Mouse (Mus musculus): ENCODE data around the gene Pofut1. TPM values are rescaled to one million over a fixed set of nuclear protein-coding genes. Genes with fewer than 3 reads are reported as not detected.
"Not testable (repeated sequence)": the region's sequence is repeated elsewhere in the genome, so short reads cannot be mapped to it uniquely, and the experiment has no call there.

The Pofut1 gene
- total RNA-seq, 2 experiments from 2014 or later, result 13.9 to 16.2 TPM

- intact Hi-C loops (cut with DNase I; ENCODE audit: low total_unique reads), result no loop called here
- no peak for DNase-seq
Measured at GRCm38 (mm10) chr2:153237193-153237592, 4.1 kb upstream of the Pofut1 start.

GRCm38 (mm10) chr2:153237891-153238290 lies 3.4 kb upstream of the Pofut1 start:
- no peak for DNase-seq
- intact Hi-C loops (cut with DNase I; ENCODE audit: low total_unique reads), result no loop called here

- intact Hi-C loops (cut with DNase I; ENCODE audit: low total_unique reads), result no loop called here
- no peak for DNase-seq
Measured at GRCm38 (mm10) chr2:153238406-153238805, 2.9 kb upstream of the Pofut1 start.

- DNase-seq, result no peak
- intact Hi-C loops (cut with DNase I; ENCODE audit: low total_unique reads), result no loop called here
Measured at GRCm38 (mm10) chr2:153239021-153239859, 2.1 kb upstream of the Pofut1 start.

- no peak for DNase-seq
- intact Hi-C loops (cut with DNase I; ENCODE audit: low total_unique reads), result no loop called here
Measured at GRCm38 (mm10) chr2:153239860-153240480, 1.4 kb upstream of the Pofut1 start.

GRCm38 (mm10) chr2:153240701-153241235 lies 565 bp upstream of the Pofut1 start:
- intact Hi-C loops (cut with DNase I; ENCODE audit: low total_unique reads), result no loop called here
- DNase-seq, result no peak

- no peak for DNase-seq
- intact Hi-C loops (cut with DNase I; ENCODE audit: low total_unique reads), result no loop called here
Measured at GRCm38 (mm10) chr2:153242156-153242555, 823 bp downstream of the Pofut1 start.

GRCm38 (mm10) chr2:153249751-153250150 lies 8.4 kb downstream of the Pofut1 start:
- DNase-seq, result no peak

GRCm38 (mm10) chr2:153256604-153257003 lies 15.3 kb downstream of the Pofut1 start:
- intact Hi-C loops (cut with DNase I; ENCODE audit: low total_unique reads), result no loop called here
- DNase-seq, result no peak

More at GRCm38 (mm10) chr2:153249751-153250150, 8.4 kb downstream of the Pofut1 start:
- intact Hi-C loops (cut with DNase I; ENCODE audit: low total_unique reads), result no loop called here

- intact Hi-C loops (cut with DNase I; ENCODE audit: low total_unique reads), result no loop called here
- no peak for DNase-seq
Measured at GRCm38 (mm10) chr2:153259030-153259863, 17.9 kb downstream of the Pofut1 start.

- intact Hi-C loops (cut with DNase I; ENCODE audit: low total_unique reads), result no loop called here
Measured at GRCm38 (mm10) chr2:153259864-153260674, 18.7 kb downstream of the Pofut1 start.

GRCm38 (mm10) chr2:153263053-153263452 lies 21.7 kb downstream of the Pofut1 start:
- intact Hi-C loops (cut with DNase I; ENCODE audit: low total_unique reads), result no loop called here
- no peak for DNase-seq

More at GRCm38 (mm10) chr2:153259864-153260674, 18.7 kb downstream of the Pofut1 start:
- DNase-seq, result no peak

- no peak for DNase-seq
- intact Hi-C loops (cut with DNase I; ENCODE audit: low total_unique reads), result no loop called here
Measured at GRCm38 (mm10) chr2:153267331-153267730, 26.0 kb downstream of the Pofut1 start.

GRCm38 (mm10) chr2:153270231-153270915 lies 29.0 kb downstream of the Pofut1 start:
- DNase-seq; intact Hi-C loops (cut with DNase I; ENCODE audit: low total_unique reads): not testable (repeated sequence)

- DNase-seq; intact Hi-C loops (cut with DNase I; ENCODE audit: low total_unique reads): not testable (repeated sequence)
Measured at GRCm38 (mm10) chr2:153274200-153274918, 33.0 kb downstream of the Pofut1 start.

GRCm38 (mm10) chr2:153274919-153275247 lies 33.5 kb downstream of the Pofut1 start:
- no peak for DNase-seq
- intact Hi-C loops (cut with DNase I; ENCODE audit: low total_unique reads), result no loop called here

GRCm38 (mm10) chr2:153275577-153275976 lies 34.2 kb downstream of the Pofut1 start:
- intact Hi-C loops (cut with DNase I; ENCODE audit: low total_unique reads); DNase-seq: not testable (repeated sequence)

GRCm38 (mm10) chr2:153276440-153276839 lies 35.1 kb downstream of the Pofut1 start:
- DNase-seq, result no peak
- intact Hi-C loops (cut with DNase I; ENCODE audit: low total_unique reads), result no loop called here

Measured in gastrocnemius, postnatal 14 days (tissue).